Mouse (Mus musculus): ENCODE results near the gene Fam78a. TPM values are rescaled to one million over a fixed set of nuclear protein-coding genes. Genes with fewer than 3 reads are reported as not detected.

Fam78a gene
- polyA plus RNA-seq, 2 experiments, result 8.9 to 9.8 TPM

GRCm38 (mm10) chr2:32019704-32020103 is 65.0 kb downstream of the Fam78a start:
- no peak overlapping the region for H3K4me2 ChIP-seq (ENCODE audit: low read depth)
- ATAC-seq (ENCODE audit: insufficient read depth), result no peak
- peaks cover 3 to 8% of the 10 kb centered on the region in 2 experiments; a peak in 3 of 4 replicates for H3K4me1 ChIP-seq (replicated peaks; ENCODE audit: control insufficient read depth in 2 of 2, insufficient read depth in 2 of 2, low read length in 1 of 2)
- WGBS (ENCODE audit: insufficient replicate concordance), result 80% methylated on average over 4 of the region's 4 CpGs
- peaks cover 46% of the 10 kb centered on the region for H3K36me3 ChIP-seq (replicated peaks; ENCODE audit: control insufficient read depth, insufficient read depth, low read depth)
- no peak overlapping the region for H3K4me3 ChIP-seq (ENCODE audit: insufficient read depth in 1 of 2, low read depth in 2 of 2, low read length in 2 of 2)
- H3K9ac ChIP-seq (replicated peaks), result no peak overlapping the region
- H3K27ac ChIP-seq, result no peak overlapping the region
- H3K27me3 ChIP-seq (ENCODE audit: control insufficient read depth, insufficient read depth, low read length), result no peaks in the 10 kb centered on the region
- H3K9me3 ChIP-seq (ENCODE audit: control insufficient read depth, low read length), result no peaks in the 10 kb centered on the region
- TF ChIP-seq CTCF (IDR thresholded peaks at IDR 0.05; ENCODE audit: low read depth), result no peak
- no peak for TF ChIP-seq EP300 (IDR thresholded peaks at IDR 0.05; ENCODE audit: low read depth)
- no peak for DNase-seq (ENCODE audit: low read depth in 3 of 3, low spot score in 3 of 3)

- H3K4me1 ChIP-seq (replicated peaks; ENCODE audit: control insufficient read depth in 2 of 2, insufficient read depth in 2 of 2, low read length in 1 of 2), result no peaks in the 10 kb centered on the region
- H3K9ac ChIP-seq (replicated peaks), result no peak overlapping the region
- H3K9me3 ChIP-seq (ENCODE audit: control insufficient read depth, low read length), result no peaks in the 10 kb centered on the region
- no peaks in the 10 kb centered on the region for H3K27me3 ChIP-seq (ENCODE audit: control insufficient read depth, insufficient read depth, low read length)
- ATAC-seq (ENCODE audit: insufficient read depth) (no peak), DNase-seq (ENCODE audit: low read depth in 3 of 3, low spot score in 3 of 3) (no peak)
- H3K4me2 ChIP-seq (ENCODE audit: low read depth), result no peak overlapping the region
- WGBS (ENCODE audit: insufficient replicate concordance), result 81% methylated on average over 11 of the region's 11 CpGs
- TF ChIP-seq CTCF (IDR thresholded peaks at IDR 0.05; ENCODE audit: low read depth) (no peak), EP300 (IDR thresholded peaks at IDR 0.05; ENCODE audit: low read depth) (no peak)
- no peak overlapping the region for H3K27ac ChIP-seq
- peaks cover 65% of the 10 kb centered on the region for H3K36me3 ChIP-seq (replicated peaks; ENCODE audit: control insufficient read depth, insufficient read depth, low read depth)
- no peak overlapping the region for H3K4me3 ChIP-seq (ENCODE audit: insufficient read depth in 1 of 2, low read depth in 2 of 2, low read length in 2 of 2)
These were observed 75.9 kb downstream of the Fam78a start for GRCm38 (mm10) chr2:32008716-32009115.

- DNase-seq (ENCODE audit: low read depth in 3 of 3, low spot score in 3 of 3) (no peak), ATAC-seq (ENCODE audit: insufficient read depth) (no peak)
- H3K27me3 ChIP-seq (ENCODE audit: control insufficient read depth, insufficient read depth, low read length), result no peaks in the 10 kb centered on the region
- H3K4me1 ChIP-seq (replicated peaks; ENCODE audit: control insufficient read depth in 2 of 2, insufficient read depth in 2 of 2, low read length in 1 of 2), result no peaks in the 10 kb centered on the region
- no peaks in the 10 kb centered on the region for H3K9me3 ChIP-seq (ENCODE audit: control insufficient read depth, low read length)
- H3K4me3 ChIP-seq (ENCODE audit: insufficient read depth in 1 of 2, low read depth in 2 of 2, low read length in 2 of 2), result no peak overlapping the region
- no peak overlapping the region for H3K27ac ChIP-seq
- H3K4me2 ChIP-seq (ENCODE audit: low read depth), result no peak overlapping the region
- WGBS (ENCODE audit: insufficient replicate concordance), result 84% methylated on average over 2 of the region's 2 CpGs
- H3K36me3 ChIP-seq (replicated peaks; ENCODE audit: control insufficient read depth, insufficient read depth, low read depth), result peaks cover 69% of the 10 kb centered on the region
- no peak for TF ChIP-seq EP300 (IDR thresholded peaks at IDR 0.05; ENCODE audit: low read depth)
- no peak for TF ChIP-seq CTCF (IDR thresholded peaks at IDR 0.05; ENCODE audit: low read depth)
- no peak overlapping the region for H3K9ac ChIP-seq (replicated peaks)
These were observed 76.3 kb downstream of the Fam78a start for GRCm38 (mm10) chr2:32008311-32008710.

Small RNA genes within 50 kb of the gene (microRNA-seq; reads per million reads assigned to microRNA genes)
- gene Mir7674, result not detected

Other genes starting within 250 kb of the Fam78a start
- gene Fibcd1, start 238.9 kb downstream of the Fam78a start, polyA plus RNA-seq (2012; rRNA removed), result 0.01 TPM in 2 replicates
- not detected in 2 replicates for gene Fibcd1, start 238.9 kb downstream of the Fam78a start, polyA plus RNA-seq (2014; fragmentation: Nextera tagmentation; extraction: Ambion mirVana)
- gene Lamc3, start 197.6 kb downstream of the Fam78a start, polyA plus RNA-seq (2012; rRNA removed), result 0.02 and 0.03 TPM in 2 replicates
- gene Lamc3, start 197.6 kb downstream of the Fam78a start, polyA plus RNA-seq (2014; fragmentation: Nextera tagmentation; extraction: Ambion mirVana), result not detected in 2 replicates
- gene Aif1l, start 134.7 kb downstream of the Fam78a start, polyA plus RNA-seq (2012; rRNA removed), result 1.1 and 1.3 TPM in 2 replicates
- 1.5 and 2.2 TPM in 2 replicates for gene Aif1l, start 134.7 kb downstream of the Fam78a start, polyA plus RNA-seq (2014; fragmentation: Nextera tagmentation; extraction: Ambion mirVana)
- 12.4 and 13.5 TPM in 2 replicates for gene Nup214, start 110.4 kb downstream of the Fam78a start, polyA plus RNA-seq (2012; rRNA removed)
- 33.6 and 40.4 TPM in 2 replicates for gene Nup214, start 110.4 kb downstream of the Fam78a start, polyA plus RNA-seq (2014; fragmentation: Nextera tagmentation; extraction: Ambion mirVana)
- 1.4 TPM in 2 replicates for gene Plpp7, start 10.7 kb upstream of the Fam78a start, polyA plus RNA-seq (2012; rRNA removed)
- gene Plpp7, start 10.7 kb upstream of the Fam78a start, polyA plus RNA-seq (2014; fragmentation: Nextera tagmentation; extraction: Ambion mirVana), result 1.1 and 1.4 TPM in 2 replicates
- 6.7 and 7.6 TPM in 2 replicates for gene Prrc2b, start 66.2 kb upstream of the Fam78a start, polyA plus RNA-seq (2012; rRNA removed)
- gene Prrc2b, start 66.2 kb upstream of the Fam78a start, polyA plus RNA-seq (2014; fragmentation: Nextera tagmentation; extraction: Ambion mirVana), result 6.2 and 10.6 TPM in 2 replicates
- 9.6 and 10.1 TPM in 2 replicates for gene Pomt1, start 151.7 kb upstream of the Fam78a start, polyA plus RNA-seq (2012; rRNA removed)
- 10.1 and 12.1 TPM in 2 replicates for gene Pomt1, start 151.7 kb upstream of the Fam78a start, polyA plus RNA-seq (2014; fragmentation: Nextera tagmentation; extraction: Ambion mirVana)
- 17.7 and 19.8 TPM in 2 replicates for gene Uck1, start 175.3 kb upstream of the Fam78a start, polyA plus RNA-seq (2012; rRNA removed)
- 21.5 and 21.8 TPM in 2 replicates for gene Uck1, start 175.3 kb upstream of the Fam78a start, polyA plus RNA-seq (2014; fragmentation: Nextera tagmentation; extraction: Ambion mirVana)
- gene Golga2, start 202.5 kb upstream of the Fam78a start, polyA plus RNA-seq (2012; rRNA removed), result 10.0 and 13.0 TPM in 2 replicates
- 6.9 and 7.6 TPM in 2 replicates for gene Golga2, start 202.5 kb upstream of the Fam78a start, polyA plus RNA-seq (2014; fragmentation: Nextera tagmentation; extraction: Ambion mirVana)
- gene Swi5, start 203.2 kb upstream of the Fam78a start, polyA plus RNA-seq (2012; rRNA removed), result 108 and 130 TPM in 2 replicates
- gene Swi5, start 203.2 kb upstream of the Fam78a start, polyA plus RNA-seq (2014; fragmentation: Nextera tagmentation; extraction: Ambion mirVana), result 100.0 and 105 TPM in 2 replicates

Measured in liver, embryonic 14.5 days (tissue).